19 mouse cellular contexts compared by ENCODE assay signal in genomic region chr7:110085217-110085616, GRCm38 (mm10).
"Had no signal": no experiment of that assay in that cellular context is flagged by ENCODE, and none has a peak within 500 bp of the region (broad histone marks: within the 10 kb centered on the region; RNA-seq: fewer than 3 reads in every experiment).

No protein-coding gene starts in this region.

- H3K4me3 ChIP-seq: layer of hippocampus, adult 2 months; left cerebral cortex, adult 2 months; midbrain, embryonic 12.5 days; midbrain, embryonic 15.5 days; neural tube, embryonic 12.5 days; neural tube, embryonic 15.5 days had no signal

- DNase-seq: kidney, adult 2 months; kidney, postnatal 25 days; layer of hippocampus, adult 9-11 months; lung, postnatal 36 days; right cerebral cortex, adult 18-20 months; right cerebral cortex, postnatal 14 days; right cerebral cortex, postnatal 4 days; thymus, postnatal 25 days had no signal

- H3K9me3 ChIP-seq: midbrain, embryonic 12.5 days; midbrain, embryonic 15.5 days; neural tube, embryonic 15.5 days had no signal

- ATAC-seq: intestine, postnatal 0 days; lung, postnatal 0 days; midbrain, embryonic 15.5 days had no signal

- H3K9ac ChIP-seq: lung, embryonic 14.5 days; midbrain, embryonic 12.5 days; midbrain, embryonic 15.5 days; neural tube, embryonic 12.5 days; neural tube, embryonic 15.5 days had no signal

- H3K27ac ChIP-seq: kidney, postnatal 0 days; layer of hippocampus, adult 2 months; left cerebral cortex, adult 2 months; midbrain, embryonic 12.5 days; midbrain, embryonic 15.5 days; neural tube, embryonic 12.5 days; neural tube, embryonic 15.5 days; stomach, postnatal 0 days had no signal

- H3K27me3 ChIP-seq: midbrain, embryonic 12.5 days; midbrain, embryonic 15.5 days; neural tube, embryonic 12.5 days; neural tube, embryonic 15.5 days had no signal

- H3K4me2 ChIP-seq: lung, embryonic 14.5 days; midbrain, embryonic 12.5 days; midbrain, embryonic 15.5 days; neural tube, embryonic 12.5 days; neural tube, embryonic 15.5 days had no signal

- H3K4me1 ChIP-seq: midbrain, embryonic 12.5 days; neural tube, embryonic 12.5 days; neural tube, embryonic 15.5 days had no signal
